Mouse (Mus musculus): ENCODE measurements around the gene Cd70. TPM values are rescaled to one million over a fixed set of nuclear protein-coding genes. Genes with fewer than 3 reads are reported as not detected.
A peak's percentile ranks its signal among the peaks of the same experiment; 100 is the strongest.

Cd70 gene
- total and polyA plus RNA-seq, 2 experiments from 2014 or later, result 2.1 to 3.7 TPM

- Histone ChIP-seq H3K4me3 (ENCODE audit: low read length) (no peak overlapping the region), H3K9ac (replicated peaks; ENCODE audit: low read length) (no peak overlapping the region), H3K4me2 (ENCODE audit: low read depth, low read length) (no peak overlapping the region), H3K4me1 (ENCODE audit: insufficient read depth, low read length) (no peaks in the 10 kb centered on the region), H3K27me3 (ENCODE audit: insufficient read depth, low read length) (no peaks in the 10 kb centered on the region), H3K36me3 (ENCODE audit: insufficient read depth, low read length) (no peaks in the 10 kb centered on the region), H3K27ac (no peak overlapping the region), H3K9me3 (ENCODE audit: low read length) (no peaks in the 10 kb centered on the region)
- no peak for TF ChIP-seq CTCF (IDR thresholded peaks at IDR 0.05; ENCODE audit: low read depth)
- 75% methylated on average over 2 of the region's 2 CpGs for WGBS
- no peak for ATAC-seq
- DNase-seq (ENCODE audit: low spot score), result no peak
These were observed 36.1 kb upstream of the Cd70 start for GRCm38 (mm10) chr17:57185641-57186040.

GRCm38 (mm10) chr17:57182871-57183270 lies 33.3 kb upstream of the Cd70 start:
- WGBS, result 69% methylated on average over 3 of the region's 3 CpGs
- Histone ChIP-seq H3K27ac (no peak overlapping the region), H3K27me3 (ENCODE audit: insufficient read depth, low read length) (no peaks in the 10 kb centered on the region), H3K4me3 (ENCODE audit: low read length) (no peak overlapping the region), H3K9ac (replicated peaks; ENCODE audit: low read length) (no peak overlapping the region), H3K4me2 (ENCODE audit: low read depth, low read length) (no peak overlapping the region), H3K4me1 (ENCODE audit: insufficient read depth, low read length) (no peaks in the 10 kb centered on the region), H3K9me3 (ENCODE audit: low read length) (no peaks in the 10 kb centered on the region), H3K36me3 (ENCODE audit: insufficient read depth, low read length) (no peaks in the 10 kb centered on the region)
- no peak for TF ChIP-seq CTCF (IDR thresholded peaks at IDR 0.05; ENCODE audit: low read depth)
- no peak for DNase-seq (ENCODE audit: low spot score)
- ATAC-seq, result no peak

- Histone ChIP-seq H3K27me3 (ENCODE audit: insufficient read depth, low read length) (no peaks in the 10 kb centered on the region), H3K4me1 (ENCODE audit: insufficient read depth, low read length) (no peaks in the 10 kb centered on the region), H3K9ac (replicated peaks; ENCODE audit: low read length) (no peak overlapping the region), H3K36me3 (ENCODE audit: insufficient read depth, low read length) (no peaks in the 10 kb centered on the region), H3K4me2 (ENCODE audit: low read depth, low read length) (no peak overlapping the region), H3K4me3 (ENCODE audit: low read length) (no peak overlapping the region), H3K9me3 (ENCODE audit: low read length) (no peaks in the 10 kb centered on the region), H3K27ac (no peak overlapping the region)
- WGBS, result 39% methylated on average over 8 of the region's 8 CpGs
- no peak for ATAC-seq
- DNase-seq (ENCODE audit: low spot score), result no peak
- TF ChIP-seq CTCF (IDR thresholded peaks at IDR 0.05; ENCODE audit: low read depth), result peak; percentile 43; the same call in 1 of the 2 replicates
These were observed 30.8 kb upstream of the Cd70 start for GRCm38 (mm10) chr17:57180363-57180762.

- no peak overlapping the region for H3K27ac ChIP-seq
- no peak for DNase-seq (ENCODE audit: low spot score)
- no peaks in the 10 kb centered on the region for H3K27me3 ChIP-seq (ENCODE audit: insufficient read depth, low read length)
- H3K4me3 ChIP-seq (ENCODE audit: low read length), result no peak overlapping the region
- no peak for TF ChIP-seq CTCF (IDR thresholded peaks at IDR 0.05; ENCODE audit: low read depth)
- no peaks in the 10 kb centered on the region for H3K36me3 ChIP-seq (ENCODE audit: insufficient read depth, low read length)
- H3K4me1 ChIP-seq (ENCODE audit: insufficient read depth, low read length), result no peaks in the 10 kb centered on the region
- ATAC-seq, result no peak
- 71% methylated on average over 4 of the region's 4 CpGs for WGBS
- H3K9ac ChIP-seq (replicated peaks; ENCODE audit: low read length), result no peak overlapping the region
- H3K9me3 ChIP-seq (ENCODE audit: low read length), result no peaks in the 10 kb centered on the region
- H3K4me2 ChIP-seq (ENCODE audit: low read depth, low read length), result no peak overlapping the region
These were observed 23.8 kb upstream of the Cd70 start for GRCm38 (mm10) chr17:57173351-57173750.

- no peaks in the 10 kb centered on the region for H3K4me1 ChIP-seq (ENCODE audit: insufficient read depth, low read length)
- no peaks in the 10 kb centered on the region for H3K36me3 ChIP-seq (ENCODE audit: insufficient read depth, low read length)
- WGBS, result 75% methylated on average over 5 of the region's 5 CpGs
- H3K9ac ChIP-seq (replicated peaks; ENCODE audit: low read length), result no peak overlapping the region
- no peak overlapping the region for H3K4me2 ChIP-seq (ENCODE audit: low read depth, low read length)
- TF ChIP-seq CTCF (IDR thresholded peaks at IDR 0.05; ENCODE audit: low read depth), result no peak
- no peak overlapping the region for H3K4me3 ChIP-seq (ENCODE audit: low read length)
- H3K9me3 ChIP-seq (ENCODE audit: low read length), result no peaks in the 10 kb centered on the region
- no peak for ATAC-seq
- H3K27me3 ChIP-seq (ENCODE audit: insufficient read depth, low read length), result no peaks in the 10 kb centered on the region
- DNase-seq (ENCODE audit: low spot score), result no peak
- H3K27ac ChIP-seq, result no peak overlapping the region
These were observed 22.8 kb upstream of the Cd70 start for GRCm38 (mm10) chr17:57172378-57172777.

- H3K9ac ChIP-seq (replicated peaks; ENCODE audit: low read length), result no peak overlapping the region
- H3K9me3 ChIP-seq (ENCODE audit: low read length), result no peaks in the 10 kb centered on the region
- 57% methylated on average over 5 of the region's 5 CpGs for WGBS
- no peak overlapping the region for H3K4me2 ChIP-seq (ENCODE audit: low read depth, low read length)
- no peak overlapping the region for H3K27ac ChIP-seq
- no peaks in the 10 kb centered on the region for H3K4me1 ChIP-seq (ENCODE audit: insufficient read depth, low read length)
- ATAC-seq, result no peak
- no peak for TF ChIP-seq CTCF (IDR thresholded peaks at IDR 0.05; ENCODE audit: low read depth)
- no peaks in the 10 kb centered on the region for H3K27me3 ChIP-seq (ENCODE audit: insufficient read depth, low read length)
- H3K36me3 ChIP-seq (ENCODE audit: insufficient read depth, low read length), result no peaks in the 10 kb centered on the region
- no peak overlapping the region for H3K4me3 ChIP-seq (ENCODE audit: low read length)
- DNase-seq (ENCODE audit: low spot score), result no peak
These were observed 21.2 kb upstream of the Cd70 start for GRCm38 (mm10) chr17:57170616-57171260.

Data from hindbrain, postnatal 0 days (tissue).